Mouse (Mus musculus) liver, adult 2 months (tissue): ENCODE measurements around the gene Slc9a1.

Source experiments
- CTCF ChIP-seq: fragments of 200-500 bp; IDR thresholded peaks from 2 replicates; pipeline ENCODE4 v1.5.1; 2011; ENCODE audit warnings: low read depth, low read length, control low read depth
- POLR2A ChIP-seq: fragments of 200-500 bp; IDR thresholded peaks from 2 replicates; pipeline ENCODE4 v1.6.1; 2011; ENCODE audit warnings: low read length, control low read depth; ENCODE audit not compliant: insufficient read depth; ENCODE audit errors: extremely low read depth

- TF ChIP-seq CTCF (peak; percentile 70), POLR2A (no peak)
Observed at GRCm38 (mm10) chr4:133424100-133424499, 54.6 kb downstream of the Slc9a1 start.
